ENCODE assay signal across 26 mouse cellular contexts in the genomic region with DNA sequence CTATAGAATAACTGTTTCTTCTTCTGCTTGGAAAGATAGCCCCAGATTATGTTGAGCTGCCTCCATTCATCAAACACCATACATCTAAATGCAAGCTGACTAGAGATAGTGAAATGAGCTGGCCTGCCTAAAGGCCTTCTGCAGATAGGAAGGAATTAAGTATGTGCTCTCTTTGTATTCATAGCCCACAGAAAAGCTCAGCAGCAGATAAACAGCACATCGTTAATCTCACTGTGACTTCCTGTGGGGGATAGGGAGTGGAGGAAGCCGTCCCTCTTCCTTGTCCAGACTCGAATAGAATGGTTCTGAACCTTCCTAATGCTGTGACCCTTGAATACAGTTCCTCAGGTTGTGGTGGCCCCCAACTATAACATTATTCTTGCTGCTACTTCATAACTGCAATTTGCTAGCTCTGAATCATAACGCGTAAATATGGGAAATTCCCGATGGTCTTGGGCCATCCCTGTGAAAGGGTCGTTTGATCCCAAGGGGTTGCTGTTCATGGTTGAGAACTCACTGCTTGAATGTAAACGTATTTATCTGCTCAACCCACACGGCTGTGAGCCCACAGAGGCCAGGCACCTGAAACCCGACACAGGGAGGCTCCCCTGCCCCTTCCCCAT.
DNase-seq lines count a peak whose midpoint lies in the region; ATAC-seq and TF ChIP-seq lines count a peak whose summit lies in the region.
"Had no signal": no experiment of that assay in that cellular context is flagged by ENCODE, and none has a peak within 500 bp of the region (broad histone marks: within the 10 kb centered on the region; RNA-seq: fewer than 3 reads in every experiment).

No protein-coding gene starts in this region.

- H3K4me1 ChIP-seq in kidney, postnatal 0 days (replicated peaks; ENCODE audit: insufficient read depth, low read length) = 0 out of 2 replicates have a peak, but pooled peaks cover 3% of the 10 kb centered on the region
- 0 out of 2 replicates have a peak, but pooled peaks cover 8% of the 10 kb centered on the region for H3K4me1 ChIP-seq in kidney, embryonic 14.5 days (ENCODE audit: control insufficient read depth, insufficient read depth, low read length)
- peaks cover 2% of the 10 kb centered on the region; the same call in 1 of the 2 replicates for H3K4me1 ChIP-seq in midbrain, embryonic 11.5 days (ENCODE audit: control insufficient read depth, insufficient read depth, low read length)
- H3K4me1 ChIP-seq in midbrain, postnatal 0 days (ENCODE audit: insufficient read depth, low read length) = no peaks in the 10 kb centered on the region
- H3K4me1 ChIP-seq: embryonic facial prominence, embryonic 12.5 days; embryonic facial prominence, embryonic 15.5 days had no signal

- WGBS in kidney, postnatal 0 days = 43% methylated on average over 10 of the region's 10 CpGs
- WGBS in kidney, embryonic 14.5 days = 40% methylated on average over 10 of the region's 10 CpGs
- WGBS in midbrain, embryonic 11.5 days = 67% methylated on average over 10 of the region's 10 CpGs
- WGBS in midbrain, postnatal 0 days = 59% methylated on average over 10 of the region's 10 CpGs

- H3K27ac ChIP-seq in kidney, postnatal 0 days = no peak overlapping the region
- H3K27ac ChIP-seq in kidney, embryonic 14.5 days (ENCODE audit: low read depth, low read length) = no peak overlapping the region
- H3K27ac ChIP-seq in midbrain, embryonic 11.5 days (ENCODE audit: low read depth, low read length) = no peak overlapping the region
- H3K27ac ChIP-seq in midbrain, postnatal 0 days (ENCODE audit: low read depth, low read length) = no peak overlapping the region
- H3K27ac ChIP-seq: embryonic facial prominence, embryonic 12.5 days; embryonic facial prominence, embryonic 15.5 days; forebrain, embryonic 12.5 days; forebrain, embryonic 15.5 days; heart, embryonic 15.5 days; hindbrain, embryonic 14.5 days; hindbrain, postnatal 0 days had no signal

- H3K27me3 ChIP-seq in kidney, postnatal 0 days (ENCODE audit: insufficient read depth, low read length) = no peaks in the 10 kb centered on the region
- H3K27me3 ChIP-seq in kidney, embryonic 14.5 days (ENCODE audit: control insufficient read depth, insufficient read depth, low read length) = no peaks in the 10 kb centered on the region
- no peaks in the 10 kb centered on the region for H3K27me3 ChIP-seq in midbrain, embryonic 11.5 days (ENCODE audit: control insufficient read depth, insufficient read depth, low read length)
- H3K27me3 ChIP-seq in midbrain, postnatal 0 days (ENCODE audit: insufficient read depth, low read length) = no peaks in the 10 kb centered on the region
- H3K27me3 ChIP-seq: embryonic facial prominence, embryonic 12.5 days; embryonic facial prominence, embryonic 15.5 days; forebrain, embryonic 12.5 days; forebrain, embryonic 15.5 days; heart, embryonic 15.5 days; Patski had no signal

- H3K9me3 ChIP-seq in kidney, postnatal 0 days (replicated peaks; ENCODE audit: low read length) = no peaks in the 10 kb centered on the region
- no peaks in the 10 kb centered on the region for H3K9me3 ChIP-seq in kidney, embryonic 14.5 days (ENCODE audit: control insufficient read depth, low read length)
- H3K9me3 ChIP-seq in midbrain, embryonic 11.5 days (ENCODE audit: control insufficient read depth, low read length) = no peaks in the 10 kb centered on the region
- no peaks in the 10 kb centered on the region for H3K9me3 ChIP-seq in midbrain, postnatal 0 days (ENCODE audit: low read length)
- H3K9me3 ChIP-seq: embryonic facial prominence, embryonic 12.5 days; embryonic facial prominence, embryonic 15.5 days; forebrain, embryonic 12.5 days; forebrain, embryonic 15.5 days; heart, embryonic 12.5 days; heart, embryonic 15.5 days had no signal

- no peaks in the 10 kb centered on the region for H3K36me3 ChIP-seq in kidney, postnatal 0 days (ENCODE audit: insufficient read depth, low read length)
- no peaks in the 10 kb centered on the region for H3K36me3 ChIP-seq in kidney, embryonic 14.5 days (ENCODE audit: control insufficient read depth, insufficient read depth, low read length)
- no peaks in the 10 kb centered on the region for H3K36me3 ChIP-seq in midbrain, embryonic 11.5 days (ENCODE audit: control insufficient read depth, insufficient read depth, low read length)
- H3K36me3 ChIP-seq in midbrain, postnatal 0 days (ENCODE audit: insufficient read depth, low read length) = no peaks in the 10 kb centered on the region
- H3K36me3 ChIP-seq: embryonic facial prominence, embryonic 12.5 days; embryonic facial prominence, embryonic 15.5 days; forebrain, embryonic 12.5 days; forebrain, embryonic 15.5 days; G1E; heart, embryonic 12.5 days; heart, embryonic 15.5 days had no signal

- no peak overlapping the region for H3K9ac ChIP-seq in kidney, postnatal 0 days (ENCODE audit: low read depth, low read length)
- H3K9ac ChIP-seq in kidney, embryonic 14.5 days (ENCODE audit: low read depth, low read length) = no peak overlapping the region
- no peak overlapping the region for H3K9ac ChIP-seq in midbrain, embryonic 11.5 days (ENCODE audit: low read length)
- no peak overlapping the region for H3K9ac ChIP-seq in midbrain, postnatal 0 days (replicated peaks; ENCODE audit: low read length, poor library complexity, severe bottlenecking)
- H3K9ac ChIP-seq: embryonic facial prominence, embryonic 12.5 days; embryonic facial prominence, embryonic 15.5 days; forebrain, embryonic 12.5 days; forebrain, embryonic 15.5 days; heart, embryonic 12.5 days; heart, embryonic 15.5 days; hindbrain, embryonic 14.5 days had no signal

- no peak overlapping the region for H3K4me3 ChIP-seq in kidney, postnatal 0 days (replicated peaks; ENCODE audit: low read depth, low read length)
- H3K4me3 ChIP-seq in kidney, embryonic 14.5 days (ENCODE audit: low read length) = no peak overlapping the region
- no peak overlapping the region for H3K4me3 ChIP-seq in midbrain, embryonic 11.5 days (ENCODE audit: low read depth, low read length)
- H3K4me3 ChIP-seq in midbrain, postnatal 0 days (ENCODE audit: low read depth, low read length) = no peak overlapping the region
- H3K4me3 ChIP-seq: embryonic facial prominence, embryonic 12.5 days; embryonic facial prominence, embryonic 15.5 days; forebrain, embryonic 12.5 days; forebrain, embryonic 15.5 days; heart, embryonic 12.5 days; heart, embryonic 15.5 days had no signal

- peak; percentile 47 for DNase-seq in kidney, postnatal 0 days (ENCODE audit: low spot score)
- peak; percentile 72 for DNase-seq in midbrain, embryonic 11.5 days (ENCODE audit: low spot score, missing footprints)
- DNase-seq in midbrain, postnatal 0 days (ENCODE audit: low spot score) = no peak
- peak; percentile 42 for DNase-seq in R1 (ENCODE audit: low read depth, low spot score)
- DNase-seq: adrenal gland, adult 2 months; adrenal gland, postnatal 14 days; cerebellum, adult 11 months; cerebellum, adult 2 months; cerebellum, adult 9-11 months; cerebellum, postnatal 25 days; gastrocnemius, postnatal 25 days; heart, postnatal 10 days; heart, postnatal 4 days had no signal

- H3K4me2 ChIP-seq in kidney, postnatal 0 days (ENCODE audit: low read length) = no peak overlapping the region
- no peak overlapping the region for H3K4me2 ChIP-seq in kidney, embryonic 14.5 days (replicated peaks; ENCODE audit: low read depth, low read length)
- H3K4me2 ChIP-seq in midbrain, embryonic 11.5 days = no peak overlapping the region
- H3K4me2 ChIP-seq in midbrain, postnatal 0 days (ENCODE audit: low read depth, low read length, poor library complexity, severe bottlenecking) = no peak overlapping the region
- H3K4me2 ChIP-seq: embryonic facial prominence, embryonic 12.5 days; embryonic facial prominence, embryonic 15.5 days; forebrain, embryonic 12.5 days; forebrain, embryonic 15.5 days; heart, embryonic 12.5 days; heart, embryonic 15.5 days; hindbrain, embryonic 14.5 days had no signal

- ATAC-seq in kidney, postnatal 0 days (replicated peaks; ENCODE audit: low FRiP score, low read depth) = no peak
- no peak for ATAC-seq in kidney, embryonic 14.5 days (ENCODE audit: low FRiP score, low TSS enrichment)
- no peak for ATAC-seq in midbrain, embryonic 11.5 days (ENCODE audit: low FRiP score)
- ATAC-seq in midbrain, postnatal 0 days (ENCODE audit: low FRiP score) = no peak
- ATAC-seq in erythroid progenitor cell, adult 5-6 weeks (replicated peaks; ENCODE audit: low FRiP score, poor library complexity, severe bottlenecking) = no peak
- ATAC-seq: forebrain, embryonic 15.5 days; hindbrain, postnatal 0 days; inflammation-experienced regulatory T-cells, adult 6 months; Patski had no signal

- no peak for TF ChIP-seq CTCF in kidney, postnatal 0 days (IDR thresholded peaks at IDR 0.05; ENCODE audit: low read depth)
- no peak for TF ChIP-seq CTCF in midbrain, postnatal 0 days (IDR thresholded peaks at IDR 0.05)
